Mouse (Mus musculus) gastrocnemius, adult 18-20 months (tissue): ENCODE measurements around the gene 2510009E07Rik. TPM values are rescaled to one million over a fixed set of nuclear protein-coding genes. Genes with fewer than 3 reads are reported as not detected.

Experiments used
- DNase-seq: peaks from one replicate; pipeline ENCODE4 v3.0.0; 2021; ENCODE audit warnings: low spot score
- long read RNA-seq, 2 experiments: library from polyadenylated mRNA; stranded (forward); transcript quantifications; one replicate each; pipeline ENCODE4 v2.0.0; 2021
- total RNA-seq, 2 experiments: library from RNA; stranded (reverse); gene quantifications; 2 replicates each; pipeline ENCODE4 v1.2.3; 2021

Gene 2510009E07Rik
- total RNA-seq: 10 to 100 TPM; 26.9 to 29.7 TPM
- long read RNA-seq, experiment 1, full-length matches to known transcripts: 25 of 34 reads
- long read RNA-seq, experiment 1, partial matches to known transcripts: 0 of 34 reads
- long read RNA-seq, experiment 1, other reads (novel, unspliced or antisense): 9 of 34 reads
- long read RNA-seq, experiment 2, full-length matches to known transcripts: 12 of 19 reads
- long read RNA-seq, experiment 2, partial matches to known transcripts: 0 of 19 reads
- long read RNA-seq, experiment 2, other reads (novel, unspliced or antisense): 7 of 19 reads

GRCm38 (mm10) chr16:21694463-21695241 is at the start of gene 2510009E07Rik:
2510009E07Rik (minus strand) TSS chr16:21694665.
- DNase-seq: peak; percentile 91

GRCm38 (mm10) chr16:21743401-21743800 is 48.9 kb upstream of the 2510009E07Rik start:
- DNase-seq: no peak

GRCm38 (mm10) chr16:21742898-21743297 is 48.4 kb upstream of the 2510009E07Rik start:
- DNase-seq: no peak

GRCm38 (mm10) chr16:21742191-21742870 is 47.9 kb upstream of the 2510009E07Rik start:
- DNase-seq: no peak

- DNase-seq: no peak
Measured at GRCm38 (mm10) chr16:21741542-21741941, 47.1 kb upstream of the 2510009E07Rik start.

GRCm38 (mm10) chr16:21735638-21736037 is 41.2 kb upstream of the 2510009E07Rik start:
- DNase-seq: no peak

GRCm38 (mm10) chr16:21727897-21728364 is 33.5 kb upstream of the 2510009E07Rik start:
- peak; percentile 85 for DNase-seq

GRCm38 (mm10) chr16:21727421-21727820 is 33.0 kb upstream of the 2510009E07Rik start:
- no peak for DNase-seq

GRCm38 (mm10) chr16:21724261-21724660 is 29.8 kb upstream of the 2510009E07Rik start:
- no peak for DNase-seq

- DNase-seq: peak; percentile 25
Measured at GRCm38 (mm10) chr16:21719770-21720169, 25.3 kb upstream of the 2510009E07Rik start.

- no peak for DNase-seq
Measured at GRCm38 (mm10) chr16:21714516-21714915, 20.1 kb upstream of the 2510009E07Rik start.

GRCm38 (mm10) chr16:21710321-21710720 is 15.9 kb upstream of the 2510009E07Rik start:
- no peak for DNase-seq

- DNase-seq: no peak
Measured at GRCm38 (mm10) chr16:21704691-21705090, 10.2 kb upstream of the 2510009E07Rik start.

- no peak for DNase-seq
Measured at GRCm38 (mm10) chr16:21702314-21702690, 7.8 kb upstream of the 2510009E07Rik start.

- no peak for DNase-seq
Measured at GRCm38 (mm10) chr16:21701611-21702313, 7.3 kb upstream of the 2510009E07Rik start.

- no peak for DNase-seq
Measured at GRCm38 (mm10) chr16:21698136-21698535, 3.7 kb upstream of the 2510009E07Rik start.

- DNase-seq: no peak
Measured at GRCm38 (mm10) chr16:21696946-21697345, 2.5 kb upstream of the 2510009E07Rik start.

- peak; percentile 23 for DNase-seq
Measured at GRCm38 (mm10) chr16:21695242-21695578, 745 bp upstream of the 2510009E07Rik start.

- peak; percentile 51 for DNase-seq
Measured at GRCm38 (mm10) chr16:21693981-21694462, 443 bp downstream of the 2510009E07Rik start.

GRCm38 (mm10) chr16:21690216-21690755 is 4.2 kb downstream of the 2510009E07Rik start:
- DNase-seq: no peak

- no peak for DNase-seq
Measured at GRCm38 (mm10) chr16:21689141-21689540, 5.3 kb downstream of the 2510009E07Rik start.
